Mouse (Mus musculus) small intestine, adult 2 months (tissue): ENCODE results near the gene Gzmn.

Source experiments
- CTCF ChIP-seq: fragments of 200-500 bp; IDR thresholded peaks from 2 replicates; pipeline ENCODE4 v1.5.1; 2012; ENCODE audit warnings: low read depth, mild to moderate bottlenecking, control low read depth, inconsistent platforms, low read length, moderate library complexity, mixed read lengths; ENCODE audit not compliant: insufficient replicate concordance, insufficient read length; ENCODE audit errors: extremely low read depth
- POLR2A ChIP-seq: fragments of 200-500 bp; IDR thresholded peaks from 2 replicates; pipeline ENCODE4 v1.6.1; 2012; ENCODE audit warnings: low read depth, mild to moderate bottlenecking, control low read depth, inconsistent platforms, low read length, moderate library complexity

GRCm38 (mm10) chr14:56172744-56173143, 1.7 kb downstream of the Gzmn start:
- TF ChIP-seq CTCF: no peak
- no peak for TF ChIP-seq POLR2A
